9 mouse cellular contexts compared by ENCODE assay signal in the genomic region with DNA sequence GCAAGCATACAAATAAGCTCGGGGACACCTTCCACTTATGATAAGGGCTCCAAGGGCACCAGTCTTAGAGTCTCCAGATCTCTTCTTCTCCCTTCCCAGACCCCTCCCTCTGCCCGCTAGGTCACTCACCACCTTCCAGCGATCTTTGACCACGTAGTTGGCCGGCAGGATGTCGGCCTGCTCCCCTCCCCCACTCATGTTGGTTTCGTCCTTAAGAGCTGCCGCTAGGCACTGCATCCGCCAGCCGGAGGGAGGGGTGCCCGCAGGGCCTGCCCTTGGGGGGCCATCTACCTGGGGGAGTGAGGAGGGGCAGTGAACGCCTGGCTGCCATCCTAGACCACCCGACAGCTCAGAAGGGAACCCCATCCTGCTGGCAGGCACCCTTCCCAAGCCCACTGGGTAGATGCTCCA. TPM values are rescaled to one million over a fixed set of nuclear protein-coding genes. Genes with fewer than 3 reads are reported as not detected.
A peak's percentile ranks its signal among the peaks of the same experiment; 100 is the strongest.
DNase-seq lines count a peak whose midpoint lies in the region; ATAC-seq lines count a peak whose summit lies in the region.
"Had no signal": no experiment of that assay in that cellular context is flagged by ENCODE, and none has a peak within 500 bp of the region (broad histone marks: within the 10 kb centered on the region; RNA-seq: fewer than 3 reads in every experiment).

No protein-coding gene starts in this region.

- H3K4me3 ChIP-seq in heart, embryonic 16.5 days (ENCODE audit: low read length): peak overlapping the region; percentile 52
- peak overlapping the region; percentile 32 for H3K4me3 ChIP-seq in midbrain, embryonic 14.5 days (replicated peaks; ENCODE audit: low read depth, low read length)

- H3K9me3 ChIP-seq in heart, embryonic 16.5 days (replicated peaks; ENCODE audit: control insufficient read depth, low read length): no peaks in the 10 kb centered on the region
- H3K9me3 ChIP-seq in midbrain, embryonic 14.5 days (ENCODE audit: control insufficient read depth, low read length): no peaks in the 10 kb centered on the region

- intact Hi-C loops in left cerebral cortex, postnatal 25 days (cut with DNase I): no loop called here

- H3K27ac ChIP-seq in heart, embryonic 16.5 days (ENCODE audit: low read length): no peak overlapping the region
- H3K27ac ChIP-seq in midbrain, embryonic 14.5 days (replicated peaks; ENCODE audit: low read depth, low read length): peak overlapping the region; percentile 37; the same call in 1 of the 2 replicates

- peak; percentile 32 to 38 for DNase-seq in left cerebral cortex, postnatal 25 days (ENCODE audit: low spot score in 2 of 2)
- no peak for DNase-seq in left cerebral cortex, adult 18-20 months (ENCODE audit: low spot score in 2 of 2)
- peak; percentile 45 to 56 for DNase-seq in cerebellum, adult 18-20 months
- peak; percentile 54 to 77 for DNase-seq in kidney, postnatal 4 days
- DNase-seq in midbrain, embryonic 14.5 days: peak; percentile 40
- no peak for DNase-seq in ovary, adult 18-20 months (ENCODE audit: low spot score)
- no peak for DNase-seq in spleen, adult 12 weeks (ENCODE audit: low spot score)

- peaks cover 6% of the 10 kb centered on the region; the same call in 1 of the 2 replicates for H3K4me1 ChIP-seq in heart, embryonic 16.5 days (ENCODE audit: control insufficient read depth, insufficient read depth, low read length)
- H3K4me1 ChIP-seq in midbrain, embryonic 14.5 days (ENCODE audit: control insufficient read depth, insufficient read depth, low read length): peaks cover 39% of the 10 kb centered on the region

- 0 out of 2 replicates have a peak, but pooled peaks have one; percentile 20 for ATAC-seq in heart, embryonic 16.5 days (replicated peaks; ENCODE audit: extremely low read depth, insufficient read depth, low FRiP score)
- no peak for ATAC-seq in midbrain, embryonic 14.5 days (ENCODE audit: low FRiP score, low TSS enrichment)

- peaks cover 64% of the 10 kb centered on the region for H3K27me3 ChIP-seq in heart, embryonic 16.5 days (ENCODE audit: control insufficient read depth, insufficient read depth, low read length)
- H3K27me3 ChIP-seq in midbrain, embryonic 14.5 days (ENCODE audit: control insufficient read depth, insufficient read depth, low read length): peaks cover 7% of the 10 kb centered on the region; the same call in 1 of the 2 replicates

- peak overlapping the region; percentile 71 for H3K4me2 ChIP-seq in heart, embryonic 16.5 days (ENCODE audit: low read depth, low read length)
- H3K4me2 ChIP-seq in midbrain, embryonic 14.5 days (ENCODE audit: low read length): peak overlapping the region; percentile 67

- peak overlapping the region; percentile 21 for H3K9ac ChIP-seq in heart, embryonic 16.5 days (ENCODE audit: low read length)
- H3K9ac ChIP-seq in midbrain, embryonic 14.5 days (replicated peaks; ENCODE audit: low read length): peak overlapping the region; percentile 50

- WGBS in heart, embryonic 16.5 days: 1% methylated on average over 13 of the region's 13 CpGs
- 3% methylated on average over 13 of the region's 13 CpGs for WGBS in midbrain, embryonic 14.5 days

- no peaks in the 10 kb centered on the region for H3K36me3 ChIP-seq in heart, embryonic 16.5 days (ENCODE audit: control insufficient read depth, insufficient read depth)
- peaks cover 30% of the 10 kb centered on the region for H3K36me3 ChIP-seq in midbrain, embryonic 14.5 days (ENCODE audit: control insufficient read depth, insufficient read depth, low read length)

RNA-seq across cellular contexts. Expression of gene Ttbk1, which starts 3.4 kb away (rescaled TPM):
- total RNA-seq in left cerebral cortex, postnatal 25 days (2021): 100 to 1,000 TPM; 133 to 141 TPM
- total RNA-seq in left cerebral cortex, adult 18-20 months (2021): 100 to 1,000 TPM; 130 to 135 TPM
- polyA plus RNA-seq in heart, embryonic 16.5 days (2015; fragmentation: Nextera tagmentation; extraction: Ambion mirVana): 0.07 and 0.14 TPM in 2 replicates
- 6.1 and 6.2 TPM in 2 replicates for polyA plus RNA-seq in midbrain, embryonic 14.5 days (2014; fragmentation: Nextera tagmentation; extraction: Ambion mirVana)

RNA-seq across cellular contexts. Expression of gene Dnph1, which starts 12.5 kb away (rescaled TPM):
- total RNA-seq in left cerebral cortex, postnatal 25 days (2021): 1 to 10 TPM; 3.2 to 3.6 TPM
- 1 to 10 TPM; 2.8 TPM for total RNA-seq in left cerebral cortex, adult 18-20 months (2021)
- 28.0 and 29.6 TPM in 2 replicates for polyA plus RNA-seq in heart, embryonic 16.5 days (2015; fragmentation: Nextera tagmentation; extraction: Ambion mirVana)
- 17.2 and 20.4 TPM in 2 replicates for polyA plus RNA-seq in midbrain, embryonic 14.5 days (2014; fragmentation: Nextera tagmentation; extraction: Ambion mirVana)

RNA-seq across cellular contexts. Expression of gene Slc22a7, which starts 45.8 kb away (rescaled TPM):
- total RNA-seq in left cerebral cortex, postnatal 25 days (2021): under 1 TPM in 1 of 2 experiments, not detected in 1; 0.25 TPM
- total RNA-seq in left cerebral cortex, adult 18-20 months (2021): under 1 TPM; 0.30 TPM
- polyA plus RNA-seq in heart, embryonic 16.5 days (2015; fragmentation: Nextera tagmentation; extraction: Ambion mirVana): 0.55 and 1.2 TPM in 2 replicates
- not detected in 2 replicates for polyA plus RNA-seq in midbrain, embryonic 14.5 days (2014; fragmentation: Nextera tagmentation; extraction: Ambion mirVana)
- total RNA-seq: adrenal gland, adult 18-20 months had no signal

RNA-seq across cellular contexts. Expression of gene Crip3, which starts 55.3 kb away (rescaled TPM):
- 1 to 10 TPM; 6.2 to 6.6 TPM for total RNA-seq in left cerebral cortex, postnatal 25 days (2021)
- 1 to 10 TPM; 3.7 to 4.3 TPM for total RNA-seq in left cerebral cortex, adult 18-20 months (2021)
- 20.2 and 37.5 TPM in 2 replicates for polyA plus RNA-seq in heart, embryonic 16.5 days (2015; fragmentation: Nextera tagmentation; extraction: Ambion mirVana)
- polyA plus RNA-seq in midbrain, embryonic 14.5 days (2014; fragmentation: Nextera tagmentation; extraction: Ambion mirVana): 1.00 and 4.2 TPM in 2 replicates

Comparison
In these comparisons a context has a peak if more than half of its experiments do, and no peak if none do; other contexts are left out.
1. DNase-seq: peak in left cerebral cortex, postnatal 25 days (2 of 2), cerebellum, adult 18-20 months (2 of 2), kidney, postnatal 4 days (2 of 2) and midbrain, embryonic 14.5 days (single experiment); none in left cerebral cortex, adult 18-20 months (0 of 2), ovary, adult 18-20 months (single experiment) and spleen, adult 12 weeks (single experiment).